Mouse (Mus musculus): Measurements from ENCODE around the gene Ryr2. TPM values are rescaled to one million over a fixed set of nuclear protein-coding genes. Genes with fewer than 3 reads are reported as not detected.

The Ryr2 gene
- polyA plus RNA-seq, 1 experiment from 2014 or later, result 0.80 TPM

- no peak for ATAC-seq (replicated peaks; ENCODE audit: insufficient number of reproducible peaks, low FRiP score, low TSS enrichment, low read depth)
- WGBS, result 62% methylated on average over 8 of the region's 8 CpGs
- no peaks in the 10 kb centered on the region for H3K9me3 ChIP-seq (replicated peaks; ENCODE audit: control insufficient read depth, low read length)
- H3K4me3 ChIP-seq (ENCODE audit: low read depth, low read length), result no peak overlapping the region
- no peak overlapping the region for H3K9ac ChIP-seq (replicated peaks; ENCODE audit: low read length)
- no peak for DNase-seq (ENCODE audit: low spot score)
- no peaks in the 10 kb centered on the region for H3K27me3 ChIP-seq (ENCODE audit: control insufficient read depth, insufficient read depth, low read length)
- H3K36me3 ChIP-seq (replicated peaks; ENCODE audit: control insufficient read depth, insufficient read depth, low read depth, low read length), result no peaks in the 10 kb centered on the region
- no peaks in the 10 kb centered on the region for H3K4me1 ChIP-seq (ENCODE audit: control insufficient read depth, insufficient read depth, low read length)
- no peak overlapping the region for H3K4me2 ChIP-seq (ENCODE audit: low read depth, low read length)
- H3K27ac ChIP-seq (replicated peaks; ENCODE audit: low read depth, low read length), result no peak overlapping the region
Measured at GRCm38 (mm10) chr13:12042891-12043491, 63.8 kb downstream of the Ryr2 start.

- no peak for DNase-seq (ENCODE audit: low spot score)
- no peaks in the 10 kb centered on the region for H3K9me3 ChIP-seq (replicated peaks; ENCODE audit: control insufficient read depth, low read length)
- H3K4me1 ChIP-seq (ENCODE audit: control insufficient read depth, insufficient read depth, low read length), result no peaks in the 10 kb centered on the region
- H3K27me3 ChIP-seq (ENCODE audit: control insufficient read depth, insufficient read depth, low read length), result no peaks in the 10 kb centered on the region
- H3K4me3 ChIP-seq (ENCODE audit: low read depth, low read length), result no peak overlapping the region
- H3K36me3 ChIP-seq (replicated peaks; ENCODE audit: control insufficient read depth, insufficient read depth, low read depth, low read length), result no peaks in the 10 kb centered on the region
- no peak for ATAC-seq (replicated peaks; ENCODE audit: insufficient number of reproducible peaks, low FRiP score, low TSS enrichment, low read depth)
- 87% methylated on average over 3 of the region's 3 CpGs for WGBS
- no peak overlapping the region for H3K27ac ChIP-seq (replicated peaks; ENCODE audit: low read depth, low read length)
- no peak overlapping the region for H3K4me2 ChIP-seq (ENCODE audit: low read depth, low read length)
- no peak overlapping the region for H3K9ac ChIP-seq (replicated peaks; ENCODE audit: low read length)
Measured at GRCm38 (mm10) chr13:12039967-12040366, 66.8 kb downstream of the Ryr2 start.

- H3K4me3 ChIP-seq (ENCODE audit: low read depth, low read length), result no peak overlapping the region
- WGBS, result 88% methylated on average over 4 of the region's 4 CpGs
- no peak for ATAC-seq (replicated peaks; ENCODE audit: insufficient number of reproducible peaks, low FRiP score, low TSS enrichment, low read depth)
Measured at GRCm38 (mm10) chr13:12038676-12039075, 68.1 kb downstream of the Ryr2 start.

GRCm38 (mm10) chr13:12037241-12037640, 69.5 kb downstream of the Ryr2 start:
- H3K9ac ChIP-seq (replicated peaks; ENCODE audit: low read length), result no peak overlapping the region
- H3K9me3 ChIP-seq (replicated peaks; ENCODE audit: control insufficient read depth, low read length), result no peaks in the 10 kb centered on the region
- no peaks in the 10 kb centered on the region for H3K4me1 ChIP-seq (ENCODE audit: control insufficient read depth, insufficient read depth, low read length)
- ATAC-seq (replicated peaks; ENCODE audit: insufficient number of reproducible peaks, low FRiP score, low TSS enrichment, low read depth), result no peak
- no peak overlapping the region for H3K27ac ChIP-seq (replicated peaks; ENCODE audit: low read depth, low read length)
- no peaks in the 10 kb centered on the region for H3K36me3 ChIP-seq (replicated peaks; ENCODE audit: control insufficient read depth, insufficient read depth, low read depth, low read length)
- DNase-seq (ENCODE audit: low spot score), result no peak
- no peak overlapping the region for H3K4me2 ChIP-seq (ENCODE audit: low read depth, low read length)
- no peaks in the 10 kb centered on the region for H3K27me3 ChIP-seq (ENCODE audit: control insufficient read depth, insufficient read depth, low read length)
- WGBS, result 84% methylated on average over 4 of the region's 4 CpGs
- H3K4me3 ChIP-seq (ENCODE audit: low read depth, low read length), result no peak overlapping the region

More at GRCm38 (mm10) chr13:12038676-12039075, 68.1 kb downstream of the Ryr2 start:
- Histone ChIP-seq H3K36me3 (replicated peaks; ENCODE audit: control insufficient read depth, insufficient read depth, low read depth, low read length) (no peaks in the 10 kb centered on the region), H3K9me3 (replicated peaks; ENCODE audit: control insufficient read depth, low read length) (no peaks in the 10 kb centered on the region), H3K9ac (replicated peaks; ENCODE audit: low read length) (no peak overlapping the region), H3K4me2 (ENCODE audit: low read depth, low read length) (no peak overlapping the region), H3K27ac (replicated peaks; ENCODE audit: low read depth, low read length) (no peak overlapping the region), H3K4me1 (ENCODE audit: control insufficient read depth, insufficient read depth, low read length) (no peaks in the 10 kb centered on the region), H3K27me3 (ENCODE audit: control insufficient read depth, insufficient read depth, low read length) (no peaks in the 10 kb centered on the region)
- DNase-seq (ENCODE audit: low spot score), result no peak

GRCm38 (mm10) chr13:12036834-12037233, 69.9 kb downstream of the Ryr2 start:
- H3K4me1 ChIP-seq (ENCODE audit: control insufficient read depth, insufficient read depth, low read length), result no peaks in the 10 kb centered on the region
- 67% methylated on average over 4 of the region's 4 CpGs for whole genome bisulfite sequencing
- H3K27me3 ChIP-seq (ENCODE audit: control insufficient read depth, insufficient read depth, low read length), result no peaks in the 10 kb centered on the region
- H3K9me3 ChIP-seq (replicated peaks; ENCODE audit: control insufficient read depth, low read length), result no peaks in the 10 kb centered on the region
- no peak overlapping the region for H3K9ac ChIP-seq (replicated peaks; ENCODE audit: low read length)
- no peak overlapping the region for H3K4me3 ChIP-seq (ENCODE audit: low read depth, low read length)
- H3K36me3 ChIP-seq (replicated peaks; ENCODE audit: control insufficient read depth, insufficient read depth, low read depth, low read length), result no peaks in the 10 kb centered on the region
- ATAC-seq (replicated peaks; ENCODE audit: insufficient number of reproducible peaks, low FRiP score, low TSS enrichment, low read depth), result no peak
- H3K27ac ChIP-seq (replicated peaks; ENCODE audit: low read depth, low read length), result no peak overlapping the region
- DNase-seq (ENCODE audit: low spot score), result no peak
- H3K4me2 ChIP-seq (ENCODE audit: low read depth, low read length), result no peak overlapping the region

- H3K36me3 ChIP-seq (replicated peaks; ENCODE audit: control insufficient read depth, insufficient read depth, low read depth, low read length), result no peaks in the 10 kb centered on the region
- no peak overlapping the region for H3K27ac ChIP-seq (replicated peaks; ENCODE audit: low read depth, low read length)
- ATAC-seq (replicated peaks; ENCODE audit: insufficient number of reproducible peaks, low FRiP score, low TSS enrichment, low read depth), result no peak
- H3K9me3 ChIP-seq (replicated peaks; ENCODE audit: control insufficient read depth, low read length), result no peaks in the 10 kb centered on the region
- no peak overlapping the region for H3K4me3 ChIP-seq (ENCODE audit: low read depth, low read length)
- H3K4me2 ChIP-seq (ENCODE audit: low read depth, low read length), result no peak overlapping the region
- WGBS, result 79% methylated on average over 6 of the region's 6 CpGs
- H3K9ac ChIP-seq (replicated peaks; ENCODE audit: low read length), result no peak overlapping the region
- H3K4me1 ChIP-seq (ENCODE audit: control insufficient read depth, insufficient read depth, low read length), result no peaks in the 10 kb centered on the region
- DNase-seq (ENCODE audit: low spot score), result no peak
- no peaks in the 10 kb centered on the region for H3K27me3 ChIP-seq (ENCODE audit: control insufficient read depth, insufficient read depth, low read length)
Measured at GRCm38 (mm10) chr13:12033914-12034313, 72.8 kb downstream of the Ryr2 start.

GRCm38 (mm10) chr13:12033272-12033671, 73.5 kb downstream of the Ryr2 start:
- Histone ChIP-seq H3K9me3 (replicated peaks; ENCODE audit: control insufficient read depth, low read length) (no peaks in the 10 kb centered on the region), H3K36me3 (replicated peaks; ENCODE audit: control insufficient read depth, insufficient read depth, low read depth, low read length) (no peaks in the 10 kb centered on the region), H3K27me3 (ENCODE audit: control insufficient read depth, insufficient read depth, low read length) (no peaks in the 10 kb centered on the region), H3K4me2 (ENCODE audit: low read depth, low read length) (no peak overlapping the region), H3K27ac (replicated peaks; ENCODE audit: low read depth, low read length) (no peak overlapping the region), H3K4me1 (ENCODE audit: control insufficient read depth, insufficient read depth, low read length) (no peaks in the 10 kb centered on the region), H3K9ac (replicated peaks; ENCODE audit: low read length) (no peak overlapping the region), H3K4me3 (ENCODE audit: low read depth, low read length) (no peak overlapping the region)
- ATAC-seq (replicated peaks; ENCODE audit: insufficient number of reproducible peaks, low FRiP score, low TSS enrichment, low read depth) (no peak), DNase-seq (ENCODE audit: low spot score) (no peak)
- WGBS, result 90% methylated on average over 5 of the region's 5 CpGs

- no peak for DNase-seq (ENCODE audit: low spot score)
- Histone ChIP-seq H3K27ac (replicated peaks; ENCODE audit: low read depth, low read length) (no peak overlapping the region), H3K9me3 (replicated peaks; ENCODE audit: control insufficient read depth, low read length) (no peaks in the 10 kb centered on the region), H3K27me3 (ENCODE audit: control insufficient read depth, insufficient read depth, low read length) (no peaks in the 10 kb centered on the region), H3K4me1 (ENCODE audit: control insufficient read depth, insufficient read depth, low read length) (no peaks in the 10 kb centered on the region), H3K9ac (replicated peaks; ENCODE audit: low read length) (no peak overlapping the region), H3K4me3 (ENCODE audit: low read depth, low read length) (no peak overlapping the region), H3K36me3 (replicated peaks; ENCODE audit: control insufficient read depth, insufficient read depth, low read depth, low read length) (no peaks in the 10 kb centered on the region), H3K4me2 (ENCODE audit: low read depth, low read length) (no peak overlapping the region)
- no peak for ATAC-seq (replicated peaks; ENCODE audit: insufficient number of reproducible peaks, low FRiP score, low TSS enrichment, low read depth)
- WGBS, result 88% methylated on average over 7 of the region's 7 CpGs
Measured at GRCm38 (mm10) chr13:12029841-12030240, 76.9 kb downstream of the Ryr2 start.
